Mouse (Mus musculus): Measurements from ENCODE around the gene Col23a1. TPM values are rescaled to one million over a fixed set of nuclear protein-coding genes. Genes with fewer than 3 reads are reported as not detected.

Gene Col23a1
- total RNA-seq, 2 experiments from 2014 or later: 11.1 TPM

GRCm38 (mm10) chr11:51526631-51527161, 237.0 kb downstream of the Col23a1 start:
- peak; percentile 33 for DNase-seq
- intact Hi-C loops (cut with DNase I): no loop called here

DNA sequence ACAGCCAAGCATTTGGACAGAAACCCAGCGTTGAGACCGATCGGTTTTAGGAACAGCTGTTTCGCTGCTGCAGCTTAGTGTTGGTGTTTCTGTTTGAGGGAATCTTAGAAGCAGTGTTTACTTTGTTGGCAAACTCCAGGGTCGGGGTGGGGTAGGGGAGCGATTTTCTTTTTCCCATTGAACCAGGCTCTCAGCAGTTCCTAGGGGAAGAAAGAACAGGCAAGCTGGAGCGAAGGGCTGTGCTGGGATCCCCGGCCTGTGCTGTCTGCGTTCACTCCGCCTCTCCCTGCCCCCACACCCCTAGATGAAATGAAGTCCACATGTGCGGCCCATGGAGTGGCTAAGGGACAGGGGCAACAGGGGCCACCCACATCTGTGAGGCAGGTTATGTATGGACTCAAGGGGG, 243.4 kb downstream of the Col23a1 start:
- no peak for DNase-seq
- intact Hi-C loops (cut with DNase I): no loop called here

- peak; percentile 35 for DNase-seq
- intact Hi-C loops (cut with DNase I): no loop called here
Observed at GRCm38 (mm10) chr11:51534314-51534713, 244.6 kb downstream of the Col23a1 start.

DNA sequence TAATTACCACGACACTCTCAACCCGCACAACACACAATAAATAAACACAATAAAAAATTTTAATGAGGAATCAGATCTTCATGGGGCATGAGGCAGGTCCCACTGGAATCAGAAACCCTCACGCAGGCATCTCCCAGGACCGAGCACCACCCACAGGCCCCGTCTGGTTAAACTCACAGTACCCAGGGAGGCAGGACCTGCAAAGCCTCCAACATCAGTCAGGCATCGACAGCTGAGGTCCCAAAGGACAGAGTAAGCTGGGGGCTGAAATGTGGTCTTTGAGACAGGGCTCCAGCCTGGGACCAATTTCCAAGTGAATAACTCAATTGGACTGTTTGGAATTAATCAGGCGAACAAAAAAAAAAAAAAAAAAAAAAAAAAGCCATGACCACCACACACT, 248.7 kb downstream of the Col23a1 start:
- intact Hi-C loops (cut with DNase I): loop anchor here (2.0 kb wide), 1 partner anchor 248 kb away; no protein-coding TSS in a partner anchor
- DNase-seq: no peak

DNA sequence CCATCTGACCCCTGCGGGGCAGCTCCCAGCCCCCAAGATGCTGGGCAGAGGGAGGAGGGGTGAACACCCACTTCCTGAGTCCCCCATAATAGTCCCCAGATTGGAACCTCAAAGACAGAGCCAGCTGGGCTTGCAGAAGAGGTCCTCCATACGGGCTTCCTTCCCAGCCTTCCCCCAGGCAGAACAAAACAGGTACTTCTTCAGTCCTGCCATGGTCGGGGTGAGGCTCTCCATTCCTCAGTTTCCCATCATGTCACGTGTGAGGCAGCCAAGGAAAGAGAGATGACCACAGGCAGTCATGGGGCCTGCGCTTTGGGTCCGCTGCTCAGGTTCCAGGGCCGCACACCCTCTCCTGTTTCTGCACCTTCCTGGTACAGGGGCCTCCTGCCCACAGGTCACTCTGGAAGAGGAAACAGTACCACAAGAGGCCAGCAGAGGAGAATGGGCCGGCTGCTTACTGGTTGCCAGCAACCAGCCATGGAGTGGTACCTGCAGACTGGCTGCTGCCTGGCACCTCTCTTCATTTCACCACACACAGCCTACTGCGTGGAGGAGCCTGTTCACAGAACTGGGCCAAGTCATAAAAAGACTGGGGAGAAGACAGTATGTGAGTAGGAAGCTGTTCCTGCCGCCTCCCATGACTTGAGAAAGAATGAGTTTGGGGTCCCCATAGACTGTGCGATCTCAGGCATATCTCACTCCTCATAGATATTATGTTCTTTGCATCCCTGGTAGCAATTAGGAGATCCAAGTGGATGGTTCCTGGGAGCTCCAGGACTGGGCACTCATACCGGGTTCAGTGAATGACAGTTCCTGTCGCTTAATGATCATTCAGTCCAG, 249.4 kb downstream of the Col23a1 start:
- DNase-seq: no peak
- intact Hi-C loops (cut with DNase I): loop anchor here (2.0 kb wide), 1 partner anchor 248 kb away; no protein-coding TSS in a partner anchor

GRCm38 (mm10) chr11:51539759-51540282, 250.1 kb downstream of the Col23a1 start:
- intact Hi-C loops (cut with DNase I): loop anchor here (2.0 kb wide), 1 partner anchor 249 kb away; no protein-coding TSS in a partner anchor
- peak; percentile 98 for DNase-seq

GRCm38 (mm10) chr11:51542424-51542823, 252.7 kb downstream of the Col23a1 start:
- intact Hi-C loops (cut with DNase I): no loop called here

DNA sequence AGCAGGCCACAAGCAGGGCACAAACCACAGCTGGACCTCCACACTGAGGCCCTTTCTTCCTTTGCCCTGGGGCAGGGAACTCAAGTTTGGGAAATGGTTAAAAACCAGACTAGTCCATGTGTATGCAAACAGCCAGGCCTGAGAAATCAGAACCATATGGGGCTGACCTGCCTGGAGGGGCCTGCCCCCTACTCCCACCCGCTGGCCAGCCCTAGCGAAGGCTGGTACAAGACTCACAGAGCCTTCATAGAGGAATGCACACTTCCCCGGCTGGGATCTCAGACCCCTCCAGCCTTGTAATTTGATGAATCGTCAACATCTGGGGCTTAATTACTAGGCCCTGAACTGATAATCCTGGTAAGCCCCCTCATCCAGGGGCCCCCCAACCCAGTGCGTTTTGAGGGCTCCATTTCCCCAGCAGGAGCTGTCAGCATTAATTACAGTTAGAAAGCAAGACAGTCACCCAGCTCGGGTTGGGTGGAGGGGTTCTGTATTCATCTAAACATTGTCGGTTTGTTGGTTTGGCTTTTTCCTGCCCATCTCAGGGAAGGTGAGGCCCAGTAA, 253.8 kb downstream of the Col23a1 start:
- intact Hi-C loops (cut with DNase I): no loop called here

More at GRCm38 (mm10) chr11:51542424-51542823, 252.7 kb downstream of the Col23a1 start:
- DNase-seq: no peak

GRCm38 (mm10) chr11:51544413-51544812, 254.7 kb downstream of the Col23a1 start:
- intact Hi-C loops (cut with DNase I): no loop called here

More for the DNA sequence above, 253.8 kb downstream of the Col23a1 start:
- no peak for DNase-seq

GRCm38 (mm10) chr11:51545811-51546210, 256.1 kb downstream of the Col23a1 start:
- intact Hi-C loops (cut with DNase I): no loop called here
- DNase-seq: no peak

More at GRCm38 (mm10) chr11:51544413-51544812, 254.7 kb downstream of the Col23a1 start:
- no peak for DNase-seq

DNA sequence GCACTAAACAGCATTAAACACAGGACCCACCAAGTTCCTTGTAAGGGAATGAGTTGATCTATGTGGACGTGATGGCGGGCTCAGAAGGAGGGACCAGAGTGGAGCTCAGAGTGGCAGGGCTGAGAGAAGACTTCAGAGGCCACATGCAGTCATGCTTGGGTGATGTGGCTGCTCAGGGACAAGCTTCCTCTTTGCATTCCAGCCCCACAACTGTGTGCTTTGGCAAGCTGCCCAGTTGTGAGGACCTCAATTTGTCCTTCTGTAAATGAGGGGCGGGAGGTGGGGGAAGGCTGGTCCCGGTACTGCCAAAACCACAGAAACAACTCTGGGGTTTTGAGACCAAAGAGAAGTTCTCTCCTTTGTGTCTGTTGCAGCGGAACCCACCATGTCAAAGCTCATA, 261.5 kb downstream of the Col23a1 start:
- DNase-seq: no peak
- intact Hi-C loops (cut with DNase I): no loop called here

DNA sequence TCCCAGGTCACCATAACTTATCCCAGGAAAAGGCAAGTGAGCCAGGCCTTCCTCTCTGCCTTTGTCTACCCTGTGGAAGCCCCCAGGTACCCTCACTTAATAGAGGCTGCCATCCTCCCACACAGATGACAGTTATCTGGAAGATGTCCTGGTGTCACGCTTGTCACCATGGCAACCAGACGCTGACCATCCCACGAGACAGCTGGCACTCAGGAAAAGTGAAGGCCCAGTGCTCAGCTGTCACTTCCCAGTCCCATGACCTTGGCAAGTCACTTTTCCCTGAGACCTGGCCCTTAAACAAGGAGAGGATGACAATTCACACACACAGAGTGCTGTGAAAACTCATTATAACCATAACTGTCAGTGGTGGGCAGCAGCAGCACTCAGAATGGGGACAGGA, 262.4 kb downstream of the Col23a1 start:
- no peak for DNase-seq
- intact Hi-C loops (cut with DNase I): no loop called here

DNA sequence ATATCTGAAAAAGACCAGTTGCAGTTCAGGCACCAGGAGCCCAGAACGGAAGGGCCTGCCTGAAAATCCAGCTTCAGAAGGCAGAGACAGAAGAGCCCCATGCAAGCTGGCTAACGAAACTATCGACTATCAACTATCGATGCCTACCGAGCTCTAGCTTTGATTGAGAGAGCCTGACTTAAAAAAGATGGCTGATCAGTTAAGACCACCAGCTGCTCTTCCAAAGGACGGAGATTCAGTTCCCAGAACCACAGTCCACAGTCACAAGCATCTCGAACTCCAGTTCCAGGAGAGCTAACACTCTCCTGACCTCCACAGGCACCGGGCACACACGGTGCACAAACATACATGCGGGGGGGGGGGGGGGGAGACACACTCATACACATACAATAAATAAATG, 264.9 kb downstream of the Col23a1 start:
- intact Hi-C loops (cut with DNase I): no loop called here
- DNase-seq: no peak

GRCm38 (mm10) chr11:51555066-51555465, 265.3 kb downstream of the Col23a1 start:
- no peak for DNase-seq
- intact Hi-C loops (cut with DNase I): no loop called here

- intact Hi-C loops (cut with DNase I): no loop called here
- no peak for DNase-seq
Observed at GRCm38 (mm10) chr11:51563276-51563675, 273.6 kb downstream of the Col23a1 start.

DNA sequence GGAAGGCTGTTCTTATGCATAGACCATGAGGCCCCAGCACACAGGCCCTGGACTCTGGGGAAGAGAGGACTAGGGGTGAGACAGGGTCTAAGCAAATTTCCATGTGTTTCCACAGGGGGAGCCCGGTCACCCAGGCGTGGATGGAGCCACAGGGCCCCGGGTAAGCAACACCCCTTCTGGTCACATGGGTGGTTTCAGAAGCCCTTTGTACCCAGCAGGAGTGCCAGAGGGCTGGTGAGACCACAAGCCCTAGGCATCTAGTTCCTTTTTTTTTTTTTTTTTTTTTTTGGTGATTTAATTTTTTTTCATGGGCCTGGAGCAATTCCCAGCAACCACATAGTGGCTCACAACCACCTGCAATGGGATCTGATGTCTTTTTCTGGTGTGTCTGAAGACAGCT, 275.3 kb downstream of the Col23a1 start:
- intact Hi-C loops (cut with DNase I): no loop called here

DNA sequence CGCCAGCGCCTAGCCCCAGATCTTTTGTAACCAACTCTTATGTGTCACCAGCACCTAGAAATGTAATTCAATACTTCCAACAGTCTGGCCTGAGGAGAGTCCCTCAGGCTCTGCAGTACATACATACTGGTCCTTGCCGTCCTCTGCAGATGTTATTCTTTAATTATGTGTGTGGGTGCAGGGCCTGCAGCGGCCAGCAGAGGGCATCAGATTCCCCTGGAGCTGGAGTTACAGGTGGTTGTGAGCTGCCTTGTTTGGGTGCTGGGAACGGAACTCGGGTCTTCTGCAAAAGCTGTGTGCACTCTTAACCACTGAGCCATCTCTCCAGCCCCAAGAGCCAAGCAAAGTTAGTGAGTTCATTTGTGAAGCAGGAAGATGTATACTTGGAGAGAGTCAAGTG, 276.2 kb downstream of the Col23a1 start:
- intact Hi-C loops (cut with DNase I): no loop called here
- no peak for DNase-seq

More for the DNA sequence above, 275.3 kb downstream of the Col23a1 start:
- DNase-seq: no peak

GRCm38 (mm10) chr11:51568801-51569200, 279.1 kb downstream of the Col23a1 start:
- DNase-seq: no peak
- intact Hi-C loops (cut with DNase I): no loop called here

- intact Hi-C loops (cut with DNase I): no loop called here
- peak; percentile 67 for DNase-seq
Observed at GRCm38 (mm10) chr11:51576454-51576853, 286.7 kb downstream of the Col23a1 start.

- intact Hi-C loops (cut with DNase I): no loop called here
- DNase-seq: no peak
Observed at GRCm38 (mm10) chr11:51577587-51577986, 287.9 kb downstream of the Col23a1 start.

- no peak for DNase-seq
Observed at GRCm38 (mm10) chr11:51579024-51579423, 289.3 kb downstream of the Col23a1 start.

More at GRCm38 (mm10) chr11:51579024-51579423, 289.3 kb downstream of the Col23a1 start:
- intact Hi-C loops (cut with DNase I): no loop called here

All from left cerebral cortex, postnatal 4 days (tissue).